Mouse (Mus musculus) adrenal gland, adult (tissue): Measurements from ENCODE around the gene Olfr800.

Experiments used
- DNase-seq, 2 experiments: peaks; one replicate each; pipeline ENCODE4 v3.0.0; 2022 to 2023; ENCODE audit warnings: low spot score in 1 of 2; ENCODE audit not compliant: inconsistent age in 2 of 2

Olfr800 gene

DNA sequence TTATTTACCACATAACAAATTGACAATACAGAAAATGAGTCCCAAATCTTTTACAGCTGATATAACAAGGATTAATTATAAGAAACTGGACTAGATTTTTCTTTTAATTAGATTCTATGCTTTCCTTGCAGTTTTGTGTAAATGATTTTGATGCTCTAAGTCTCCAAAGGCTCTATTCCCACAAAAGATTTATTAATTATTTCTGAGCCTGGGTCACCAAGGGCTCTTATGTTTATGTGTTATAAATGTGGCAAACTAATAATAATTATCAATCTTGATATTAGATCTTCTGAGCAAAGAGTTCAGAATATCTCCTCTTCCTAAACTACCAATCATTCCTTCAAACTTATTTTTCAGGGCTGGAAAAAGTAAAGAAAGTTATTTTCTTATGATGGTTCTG, at the start of gene Olfr800:
Gene Olfr800 (plus strand): TSS at position 301 of the 400 bp plus-strand sequence.
- no peak for DNase-seq

DNA sequence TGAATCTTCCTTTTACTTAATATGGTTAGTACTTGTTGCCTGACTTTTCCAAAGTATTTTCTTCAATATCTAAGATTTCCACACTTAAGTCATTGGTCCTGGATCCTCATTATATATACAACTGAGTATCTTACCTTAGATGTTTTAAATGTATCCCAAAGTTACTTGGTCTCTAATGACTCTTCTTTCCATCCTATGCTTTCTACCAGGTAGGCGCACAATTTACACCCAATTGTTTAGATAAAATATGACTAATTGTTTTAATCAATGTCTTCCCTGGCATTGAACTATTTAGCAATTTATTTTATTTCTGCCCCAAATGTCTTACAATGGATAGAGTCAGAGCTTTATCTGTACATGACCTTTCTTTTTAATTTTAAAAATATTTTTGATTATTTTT, 45.0 kb upstream of the Olfr800 start, which contains the start of gene Olfr796:
Gene Olfr796 (minus strand): TSS at position 101 of the 400 bp plus-strand sequence.
- DNase-seq: no peak

DNA sequence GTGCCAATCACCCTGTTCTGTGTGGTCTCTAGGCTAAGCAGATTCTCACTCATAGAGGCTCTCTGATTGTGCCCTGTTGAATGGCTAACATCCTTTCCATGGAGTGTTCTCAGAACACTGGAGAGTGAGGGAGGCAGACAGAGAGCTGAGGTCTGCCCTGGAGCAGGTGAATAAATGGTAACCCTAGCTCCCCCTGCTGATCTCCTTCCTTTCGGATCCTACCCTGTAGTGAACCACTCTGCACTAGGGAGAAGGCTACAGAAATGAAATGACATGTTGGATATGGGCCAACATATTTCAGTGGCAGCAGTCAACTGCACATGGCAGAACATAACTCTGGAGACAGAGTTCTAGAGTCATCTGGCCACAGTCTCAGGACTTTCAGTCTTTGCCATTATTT, 35.8 kb upstream of the Olfr800 start:
- DNase-seq: no peak

DNA sequence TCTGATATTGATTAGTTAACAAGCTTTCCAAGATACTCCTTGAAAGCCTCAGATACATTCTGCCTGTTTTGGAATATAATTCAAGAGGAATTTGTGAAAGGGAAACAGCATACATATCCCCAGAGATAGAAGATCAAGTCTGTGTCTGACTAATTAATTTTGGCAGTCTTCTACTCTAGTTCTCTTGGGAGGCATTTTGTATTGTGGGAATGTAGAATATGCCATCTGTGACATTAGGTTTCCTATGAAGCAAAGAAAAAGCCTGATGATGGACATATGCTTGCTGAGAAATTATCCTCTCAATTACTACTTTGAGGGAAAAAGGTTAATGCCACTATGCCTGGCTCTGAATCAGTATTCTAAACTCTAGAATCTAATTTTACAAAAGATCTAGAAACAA, 34.2 kb upstream of the Olfr800 start:
- DNase-seq: no peak

DNA sequence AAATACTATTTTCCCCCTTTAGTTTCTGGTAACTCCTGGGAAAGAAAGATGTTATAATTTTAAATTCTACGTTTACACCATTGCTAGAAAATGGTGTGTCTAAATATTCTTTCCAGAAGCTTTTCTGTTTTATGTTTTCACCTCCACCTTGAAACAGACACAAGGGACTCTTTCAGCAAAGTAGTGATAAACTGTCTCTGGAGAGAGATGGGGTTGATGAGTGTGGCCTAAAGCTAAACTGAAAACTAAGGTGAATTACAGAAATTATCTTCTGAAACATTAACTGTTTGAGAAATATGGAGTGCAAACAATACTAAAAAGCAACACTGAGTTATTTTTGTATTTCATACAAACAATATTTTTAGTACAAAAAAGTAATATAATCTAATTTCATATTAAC, 29.7 kb upstream of the Olfr800 start, which contains the start of gene Olfr798:
Gene Olfr798 (minus strand): TSS at position 101 of the 400 bp plus-strand sequence.
- no peak for DNase-seq

DNA sequence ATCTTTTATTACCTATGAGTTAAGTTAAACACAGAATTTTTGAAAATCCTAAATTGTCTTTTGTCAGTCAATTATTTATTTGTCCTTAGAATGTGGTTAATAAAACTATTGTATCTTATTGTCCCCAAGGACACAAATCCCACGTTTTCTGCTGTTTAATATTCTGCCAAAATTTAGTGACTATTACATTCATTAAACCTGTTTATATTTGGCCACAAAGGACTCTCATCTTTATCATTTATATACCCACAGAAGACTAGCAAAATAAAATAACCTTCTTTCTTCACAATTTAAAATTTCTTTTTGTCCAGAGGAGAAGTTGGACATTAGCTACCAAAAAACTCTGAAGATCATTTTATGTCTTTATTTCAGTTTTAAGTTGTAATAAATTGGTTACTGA, 20.3 kb upstream of the Olfr800 start, which contains the start of gene Olfr799:
Gene Olfr799 (plus strand): TSS at position 301 of the 400 bp plus-strand sequence.
- DNase-seq: no peak

DNA sequence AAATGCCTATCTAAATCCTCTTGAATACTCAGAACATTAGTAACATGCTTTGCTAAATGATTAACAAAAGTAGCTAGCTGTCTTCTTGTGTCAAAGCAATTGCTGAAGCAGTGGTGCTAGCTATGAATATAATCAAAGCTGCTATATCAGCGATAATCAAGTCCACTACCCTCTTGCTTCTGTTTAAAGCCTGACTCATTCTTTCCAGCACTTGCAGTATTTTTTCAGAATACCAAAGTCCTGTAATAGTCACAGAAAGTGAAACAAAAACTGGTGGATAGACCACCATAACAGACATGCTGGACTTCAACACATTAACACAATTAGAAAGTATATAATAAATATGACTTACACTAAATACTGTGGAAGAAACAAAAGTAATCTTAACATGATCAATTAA, 5.7 kb upstream of the Olfr800 start:
- DNase-seq: no peak

DNA sequence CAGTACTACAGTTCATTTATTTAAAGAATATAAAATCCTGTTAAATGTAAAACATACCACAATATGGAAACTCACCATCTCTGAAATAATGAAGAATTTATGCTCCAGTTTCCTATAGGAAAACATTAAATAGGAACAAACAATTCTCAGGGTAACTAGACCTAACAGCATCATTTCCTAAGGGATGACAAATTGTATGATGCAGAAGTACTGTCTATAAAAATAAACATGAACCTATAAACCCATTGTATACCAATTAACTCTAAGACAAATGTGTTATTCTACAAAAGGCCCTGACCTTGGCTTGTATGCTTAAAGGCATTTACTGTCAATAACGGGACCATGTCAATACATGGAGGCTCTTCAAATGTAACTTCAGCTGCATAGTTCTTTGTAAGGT, 16.3 kb downstream of the Olfr800 start, which contains the start of gene Olfr801:
Gene Olfr801 (minus strand): TSS at position 101 of the 400 bp plus-strand sequence.
- no peak for DNase-seq

DNA sequence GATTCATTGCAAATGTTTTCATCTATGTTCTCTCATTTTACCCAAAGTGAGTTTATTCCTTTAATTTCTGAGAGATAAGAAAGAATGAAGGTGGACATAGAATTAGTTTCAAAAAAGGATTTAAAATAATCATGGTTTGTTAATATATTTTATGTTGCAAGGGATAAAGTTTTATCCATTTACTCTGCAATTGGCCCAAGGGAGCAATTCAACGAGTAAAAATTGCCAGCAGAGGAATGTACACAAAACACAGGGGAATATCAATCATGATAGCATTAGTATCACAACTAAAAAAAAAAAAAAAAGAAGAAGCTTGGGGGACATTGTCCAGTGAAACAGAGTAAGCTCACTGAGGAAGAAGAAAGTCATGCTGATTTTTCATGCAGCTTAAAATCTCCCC, 30.6 kb downstream of the Olfr800 start, which contains the start of gene Olfr802:
Gene Olfr802 (minus strand): TSS at position 101 of the 400 bp plus-strand sequence.
- no peak for DNase-seq

DNA sequence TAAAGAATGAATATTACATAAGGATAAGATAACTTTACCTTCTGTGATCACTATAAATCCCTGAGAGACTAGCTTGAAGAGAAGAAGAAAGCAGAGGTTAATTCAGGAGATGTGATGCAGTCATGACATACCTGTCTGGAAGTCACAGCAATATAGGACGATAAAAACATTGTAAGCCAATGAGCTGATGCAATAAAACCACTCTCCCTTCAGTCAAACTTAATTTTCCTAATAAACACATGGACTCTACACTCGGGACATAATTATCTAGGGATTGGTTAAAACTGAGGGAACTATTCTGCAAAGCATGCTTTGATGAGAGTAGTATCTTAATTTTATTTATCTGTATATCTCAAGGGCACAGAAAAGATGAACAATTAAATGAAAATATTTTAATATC, 36.7 kb downstream of the Olfr800 start, which contains the start of gene Olfr803:
Gene Olfr803 (minus strand): TSS at position 101 of the 400 bp plus-strand sequence.
- no peak for DNase-seq

DNA sequence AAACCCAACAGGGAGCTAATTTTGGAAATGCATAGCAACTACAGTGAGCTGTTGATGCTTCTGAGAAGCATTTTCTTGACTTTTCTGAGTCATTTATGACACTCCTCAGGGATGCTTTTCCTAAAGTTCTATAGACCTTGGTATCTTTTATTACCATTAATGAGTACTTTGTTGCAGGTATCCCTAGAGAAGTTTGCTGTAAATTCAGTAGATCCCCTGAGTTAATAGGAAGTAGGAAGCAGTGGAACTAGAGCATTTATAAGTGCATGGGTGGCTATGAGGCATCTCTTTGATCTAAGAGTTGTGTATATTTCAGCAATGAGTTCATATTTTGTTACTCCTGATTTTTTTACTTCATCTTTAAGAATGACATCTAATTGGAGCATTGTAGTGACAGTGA, 45.4 kb downstream of the Olfr800 start, which contains the start of gene Olfr804:
Gene Olfr804 (plus strand): TSS at position 301 of the 400 bp plus-strand sequence.
- no peak for DNase-seq
